Mouse (Mus musculus): Measurements from ENCODE around the gene 4930442H23Rik.
A peak's percentile ranks its signal among the peaks of the same experiment; 100 is the strongest.

DNA sequence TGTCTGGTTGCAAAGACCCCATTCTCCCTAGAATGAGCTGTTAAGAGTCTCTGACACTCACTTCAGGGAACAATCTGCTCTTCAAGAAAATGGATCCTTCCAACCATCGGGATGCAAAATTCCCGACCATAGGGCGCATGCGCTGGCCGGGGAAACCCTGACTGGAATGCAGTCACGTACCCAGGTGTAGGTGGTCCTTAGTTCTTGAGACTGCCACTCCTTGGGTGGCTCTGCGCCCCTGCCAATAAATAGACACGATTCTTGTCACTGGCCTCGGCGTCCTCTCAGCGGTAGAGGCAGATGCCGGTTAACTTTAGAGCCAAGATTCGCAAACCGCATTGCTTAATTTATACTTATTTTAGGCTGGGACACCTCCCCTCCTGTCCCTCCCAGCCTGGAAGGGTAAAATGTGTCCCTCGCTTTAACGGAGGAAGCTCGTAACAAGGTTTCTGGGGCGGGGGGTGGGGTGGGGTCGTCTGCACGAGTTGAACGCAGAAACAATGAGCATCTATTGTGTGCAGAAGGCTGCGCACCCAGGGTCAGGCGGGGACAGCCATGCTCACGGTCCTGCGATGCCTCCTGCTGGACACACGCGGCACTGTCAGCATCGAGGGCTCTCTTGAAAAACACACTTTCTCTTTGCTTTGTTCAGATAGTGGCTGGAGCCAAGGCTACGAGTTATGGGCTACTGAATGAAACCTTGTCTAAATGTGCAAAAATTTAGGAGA is 8.9 kb downstream of the 4930442H23Rik start:
- TF ChIP-seq CTCF (IDR thresholded peaks at IDR 0.05; ENCODE audit: borderline replicate concordance, extremely low read depth, insufficient read depth, insufficient read length) (peak; percentile 94), POLR2A (IDR thresholded peaks at IDR 0.05; ENCODE audit: borderline replicate concordance, extremely low read depth, insufficient read depth, insufficient read length, poor library complexity, severe bottlenecking) (no peak; the same call in 1 of the 2 replicates)

Data from brain, embryonic 14.5 days (tissue).